Mouse (Mus musculus) heart, adult 11 months (tissue): Measurements from ENCODE around the gene Efcab11.

Experiments
- DNase-seq: peaks from one replicate; pipeline ENCODE4 v3.0.0; 2022

Gene Efcab11

GRCm38 (mm10) chr12:99795921-99796320, 88.3 kb downstream of the Efcab11 start:
- DNase-seq, result peak; percentile 36

GRCm38 (mm10) chr12:99794792-99795620, 89.2 kb downstream of the Efcab11 start:
- peak; percentile 56 for DNase-seq

- DNase-seq, result peak; percentile 24
Observed at GRCm38 (mm10) chr12:99794158-99794515, 90.1 kb downstream of the Efcab11 start.

- peak; percentile 77 for DNase-seq
Observed at GRCm38 (mm10) chr12:99793465-99794157, 90.6 kb downstream of the Efcab11 start.

- peak; percentile 97 for DNase-seq
Observed at GRCm38 (mm10) chr12:99789283-99789960, 94.8 kb downstream of the Efcab11 start.

GRCm38 (mm10) chr12:99781774-99782173, 102.5 kb downstream of the Efcab11 start:
- DNase-seq, result peak; percentile 75

- DNase-seq, result peak; percentile 64
Observed at GRCm38 (mm10) chr12:99780396-99780795, 103.8 kb downstream of the Efcab11 start.

GRCm38 (mm10) chr12:99779908-99780307, 104.3 kb downstream of the Efcab11 start:
- no peak for DNase-seq

- peak; percentile 46 for DNase-seq
Observed at GRCm38 (mm10) chr12:99776497-99777139, 107.6 kb downstream of the Efcab11 start.

- DNase-seq, result no peak
Observed at GRCm38 (mm10) chr12:99774864-99775263, 109.4 kb downstream of the Efcab11 start.

GRCm38 (mm10) chr12:99773636-99774193, 110.5 kb downstream of the Efcab11 start:
- peak; percentile 90 for DNase-seq

GRCm38 (mm10) chr12:99771018-99771417, 113.2 kb downstream of the Efcab11 start:
- peak; percentile 61 for DNase-seq

GRCm38 (mm10) chr12:99769626-99770025, 114.6 kb downstream of the Efcab11 start:
- peak; percentile 61 for DNase-seq

GRCm38 (mm10) chr12:99767691-99768090, 116.5 kb downstream of the Efcab11 start:
- DNase-seq, result peak; percentile 81

GRCm38 (mm10) chr12:99765979-99766378, 118.3 kb downstream of the Efcab11 start:
- peak; percentile 59 for DNase-seq

GRCm38 (mm10) chr12:99764053-99764452, 120.2 kb downstream of the Efcab11 start:
- no peak for DNase-seq

GRCm38 (mm10) chr12:99757754-99758526, 126.3 kb downstream of the Efcab11 start:
- DNase-seq, result peak; percentile 93

- peak; percentile 55 for DNase-seq
Observed at GRCm38 (mm10) chr12:99756914-99757687, 127.1 kb downstream of the Efcab11 start.

- peak; percentile 82 for DNase-seq
Observed at GRCm38 (mm10) chr12:99756213-99756612, 128.0 kb downstream of the Efcab11 start.

- peak; percentile 70 for DNase-seq
Observed at GRCm38 (mm10) chr12:99752986-99753385, 131.3 kb downstream of the Efcab11 start.

GRCm38 (mm10) chr12:99749391-99749790, 134.8 kb downstream of the Efcab11 start:
- peak; percentile 73 for DNase-seq
